In the genomic region with DNA sequence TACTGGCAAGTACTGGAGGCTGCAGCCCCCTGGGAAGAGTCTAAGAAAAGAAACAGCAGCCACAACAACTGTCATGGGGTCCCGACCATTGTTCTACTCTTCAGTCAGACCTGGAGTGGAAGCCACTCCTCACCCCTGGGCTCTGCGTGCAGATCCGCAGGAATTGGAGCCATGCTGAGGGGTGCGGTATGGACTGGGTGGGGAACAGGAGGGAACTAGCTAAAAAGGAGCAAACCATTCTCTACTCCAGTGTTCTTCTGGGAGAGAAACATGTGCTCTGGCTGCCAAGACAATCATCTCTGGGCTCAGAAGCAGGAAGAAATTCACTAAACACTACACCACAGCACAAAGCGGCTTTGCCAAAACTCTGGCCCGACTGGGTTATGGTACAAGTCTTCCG, we compare ENCODE assay signal across 16 mouse cellular contexts.
DNase-seq lines count a peak whose midpoint lies in the region; ATAC-seq lines count a peak whose summit lies in the region.
"Had no signal": no experiment of that assay in that cellular context is flagged by ENCODE, and none has a peak within 500 bp of the region (broad histone marks: within the 10 kb centered on the region; RNA-seq: fewer than 3 reads in every experiment).

No protein-coding gene starts in this region.

- peaks cover 15% of the 10 kb centered on the region for H3K4me1 ChIP-seq in hindbrain, embryonic 13.5 days (replicated peaks)
- H3K4me1 ChIP-seq in hindbrain, embryonic 11.5 days (replicated peaks; ENCODE audit: control insufficient read depth, insufficient read depth, low read length) = no peaks in the 10 kb centered on the region

- no peak for DNase-seq in hindbrain, embryonic 11.5 days (ENCODE audit: low spot score)
- DNase-seq in ES-CJ7 (ENCODE audit: low read depth, low spot score) (peak; percentile 8), ZHBTc4 (ENCODE audit: low read depth, low spot score) (peak; percentile 62)
- DNase-seq in heart, postnatal 10 days = peak; percentile 23 to 30
- DNase-seq in thymus, adult 18-20 months = no peak
- no peak for DNase-seq in adrenal gland, postnatal 4 days (ENCODE audit: low spot score in 2 of 2)
- DNase-seq: cerebellum, adult 11 months; cerebellum, postnatal 36 days; kidney, adult 11 months; kidney, postnatal 36 days; thymus, postnatal 36 days had no signal

- H3K4me3 ChIP-seq in hindbrain, embryonic 13.5 days = no peak overlapping the region
- no peak overlapping the region for H3K4me3 ChIP-seq in hindbrain, embryonic 11.5 days (ENCODE audit: low read depth, low read length)
- H3K4me3 ChIP-seq: embryonic facial prominence, embryonic 12.5 days; neural tube, embryonic 13.5 days had no signal

- H3K27ac ChIP-seq in hindbrain, embryonic 13.5 days = 0 out of 2 replicates have a peak overlapping the region, but pooled peaks have one; percentile 25
- no peak overlapping the region for H3K27ac ChIP-seq in hindbrain, embryonic 11.5 days (ENCODE audit: low read depth, low read length)
- H3K27ac ChIP-seq: embryonic facial prominence, embryonic 12.5 days; neural tube, embryonic 13.5 days had no signal

- no peak for ATAC-seq in hindbrain, embryonic 13.5 days (ENCODE audit: low FRiP score)
- ATAC-seq in hindbrain, embryonic 11.5 days (ENCODE audit: low FRiP score) = no peak
- ATAC-seq: CD4-positive, CD25-positive, alpha-beta regulatory T cell, adult 4 months had no signal

- no peaks in the 10 kb centered on the region for H3K9me3 ChIP-seq in hindbrain, embryonic 13.5 days
- no peaks in the 10 kb centered on the region for H3K9me3 ChIP-seq in hindbrain, embryonic 11.5 days (ENCODE audit: control insufficient read depth, low read length)
- H3K9me3 ChIP-seq: embryonic facial prominence, embryonic 12.5 days; neural tube, embryonic 13.5 days had no signal

- H3K27me3 ChIP-seq in hindbrain, embryonic 13.5 days = no peaks in the 10 kb centered on the region
- no peaks in the 10 kb centered on the region for H3K27me3 ChIP-seq in hindbrain, embryonic 11.5 days (ENCODE audit: control insufficient read depth, insufficient read depth, low read length)
- H3K27me3 ChIP-seq: embryonic facial prominence, embryonic 12.5 days; neural tube, embryonic 13.5 days had no signal

- H3K4me2 ChIP-seq in hindbrain, embryonic 13.5 days = no peak overlapping the region
- no peak overlapping the region for H3K4me2 ChIP-seq in hindbrain, embryonic 11.5 days (replicated peaks; ENCODE audit: low read depth, low read length)
- H3K4me2 ChIP-seq: embryonic facial prominence, embryonic 12.5 days; liver, embryonic 11.5 days; neural tube, embryonic 13.5 days had no signal

- WGBS in hindbrain, embryonic 13.5 days = 65% methylated on average over 7 of the region's 7 CpGs
- WGBS in hindbrain, embryonic 11.5 days = 65% methylated on average over 7 of the region's 7 CpGs

- no peaks in the 10 kb centered on the region for H3K36me3 ChIP-seq in hindbrain, embryonic 13.5 days
- H3K36me3 ChIP-seq in hindbrain, embryonic 11.5 days (ENCODE audit: control insufficient read depth, insufficient read depth, low read length) = no peaks in the 10 kb centered on the region
- H3K36me3 ChIP-seq: embryonic facial prominence, embryonic 12.5 days; neural tube, embryonic 13.5 days had no signal

- H3K9ac ChIP-seq in hindbrain, embryonic 13.5 days = no peak overlapping the region
- no peak overlapping the region for H3K9ac ChIP-seq in hindbrain, embryonic 11.5 days (ENCODE audit: low read depth, low read length)
- H3K9ac ChIP-seq: embryonic facial prominence, embryonic 12.5 days; neural tube, embryonic 13.5 days had no signal

- intact Hi-C loops in heart, postnatal 10 days (cut with DNase I) = loop anchor here (2.0 to 5.0 kb wide), 3 partner anchors 76 to 117 kb away; no protein-coding TSS in a partner anchor

Comparison
In these comparisons a context has a peak if more than half of its experiments do, and no peak if none do; other contexts are left out.
1. DNase-seq: peak in ES-CJ7 (single experiment), ZHBTc4 (single experiment) and heart, postnatal 10 days (2 of 2); none in hindbrain, embryonic 11.5 days (single experiment), thymus, adult 18-20 months (0 of 2) and adrenal gland, postnatal 4 days (0 of 2).